Mouse (Mus musculus) lung, adult 2 months (tissue): Measurements from ENCODE around the gene Atp9a.

Source experiments
- CTCF ChIP-seq: fragments of 200-500 bp; IDR thresholded peaks from 2 replicates; pipeline ENCODE4 v1.5.1; 2011; ENCODE audit warnings: mild to moderate bottlenecking, low read length, control low read depth; ENCODE audit not compliant: insufficient read depth
- POLR2A ChIP-seq: fragments of 200-500 bp; IDR thresholded peaks from 2 replicates; pipeline ENCODE4 v1.6.1; 2011; ENCODE audit warnings: low read depth, mild to moderate bottlenecking, control low read depth, low read length, borderline replicate concordance; ENCODE audit errors: extremely low read depth

GRCm38 (mm10) chr2:168762411-168762815, 20.2 kb upstream of the Atp9a start:
- TF ChIP-seq CTCF, result no peak
- no peak for TF ChIP-seq POLR2A
